Mouse (Mus musculus) heart, adult 18-20 months (tissue): ENCODE results near the gene Bzw2. TPM values are rescaled to one million over a fixed set of nuclear protein-coding genes. Genes with fewer than 3 reads are reported as not detected.

Experiments
- DNase-seq, 2 experiments: peaks; one replicate each; pipeline ENCODE4 v3.0.0; 2021 to 2022; ENCODE audit warnings: mixed read lengths in 1 of 2
- total RNA-seq, 2 experiments: library from RNA; stranded (reverse); gene quantifications; 2 replicates each; pipeline ENCODE4 v1.2.3; 2021

Gene Bzw2
- total RNA-seq, 2 experiments from 2014 or later, result 192 to 199 TPM

DNA sequence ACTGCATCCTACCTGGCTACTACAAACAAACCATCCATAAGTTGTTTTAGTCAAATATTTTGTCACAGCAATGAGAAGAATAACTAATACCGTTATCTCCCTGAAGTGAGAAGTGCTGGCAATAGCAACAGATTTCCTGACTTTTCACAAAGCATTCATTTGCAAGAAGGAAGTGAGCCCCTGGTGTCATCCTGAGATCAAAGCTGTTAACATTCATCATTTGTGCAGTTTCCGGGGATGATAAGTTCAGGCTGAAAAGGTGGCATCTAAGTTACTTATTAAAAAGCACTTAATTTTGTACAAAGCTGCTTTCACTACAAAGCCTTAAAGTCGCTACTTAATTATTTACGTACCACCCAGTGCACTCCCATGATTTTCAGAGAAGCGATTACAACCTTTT is 85.0 kb downstream of the Bzw2 start:
- DNase-seq, result no peak

DNA sequence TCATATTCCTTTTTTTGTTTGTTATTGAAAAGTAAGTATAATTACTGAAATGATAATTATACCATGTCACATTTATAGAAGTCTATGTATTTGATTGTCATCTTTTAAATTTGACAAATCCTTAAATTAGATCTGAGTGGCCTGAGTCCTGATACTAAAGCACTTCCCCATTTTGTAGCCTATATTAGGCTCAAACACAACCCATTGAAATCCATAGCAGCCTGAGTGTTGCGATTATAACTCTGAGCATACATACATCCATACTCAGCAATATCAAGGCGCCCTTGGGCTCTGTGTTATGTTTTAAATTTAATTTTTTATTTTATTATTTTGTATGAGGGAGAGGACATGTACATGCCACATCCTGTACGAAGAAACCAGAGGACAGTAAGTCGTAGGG is 87.6 kb downstream of the Bzw2 start:
- no peak for DNase-seq

DNA sequence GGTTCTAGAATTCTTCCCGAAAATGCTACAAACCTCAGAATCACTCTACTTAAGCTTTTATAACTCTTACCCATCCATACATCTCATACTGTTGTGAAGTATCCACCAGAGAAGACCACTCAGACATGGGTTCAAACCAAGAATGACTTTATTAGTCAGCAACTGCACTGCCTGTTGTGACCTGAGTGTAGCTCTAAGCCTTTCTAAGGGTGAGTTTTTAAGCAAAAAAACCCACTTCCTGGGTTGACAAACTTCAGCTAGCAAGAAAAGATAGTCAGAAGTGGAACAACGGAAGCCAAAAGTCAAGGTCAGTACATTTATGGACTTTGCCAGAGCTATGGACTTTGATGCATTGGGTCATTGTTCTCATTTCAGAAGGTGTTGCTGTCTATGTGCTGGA is 90.3 kb downstream of the Bzw2 start:
- DNase-seq, result no peak

- no peak for DNase-seq
Measured at GRCm38 (mm10) chr12:36065911-36066310, 92.0 kb downstream of the Bzw2 start.

- DNase-seq, result no peak
Measured at GRCm38 (mm10) chr12:36057699-36058098, 100.2 kb downstream of the Bzw2 start.

DNA sequence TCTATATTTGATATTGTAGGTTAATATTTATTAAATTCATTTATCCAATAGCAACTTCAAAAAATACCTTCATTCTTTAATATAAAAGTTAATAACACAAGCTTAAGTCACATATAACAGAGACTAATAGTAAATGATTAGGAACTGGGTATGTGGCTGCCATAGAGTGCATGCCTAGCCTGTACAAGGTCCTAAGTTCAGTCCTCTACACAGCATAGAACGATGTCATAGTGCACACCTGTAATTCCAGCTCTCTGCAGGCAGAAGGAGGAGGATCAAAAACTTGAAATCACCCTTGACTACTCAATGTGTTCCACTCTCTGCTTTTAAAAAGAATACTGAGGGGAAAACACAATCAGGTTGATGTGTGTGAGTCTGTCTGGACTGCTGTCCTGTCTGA is 107.6 kb downstream of the Bzw2 start:
- no peak for DNase-seq

- no peak for DNase-seq
Measured at GRCm38 (mm10) chr12:36047593-36047992, 110.3 kb downstream of the Bzw2 start.

GRCm38 (mm10) chr12:36046196-36046595 is 111.7 kb downstream of the Bzw2 start:
- DNase-seq, result no peak

- DNase-seq, result no peak
Measured at GRCm38 (mm10) chr12:36044691-36045090, 113.2 kb downstream of the Bzw2 start.

- peak; percentile 87 to 94 for DNase-seq
Measured at GRCm38 (mm10) chr12:36042348-36042778, 115.5 kb downstream of the Bzw2 start, which contains the start of gene Tspan13. Gene Tspan13 (minus strand): TSS chr12:36042500.

Other genes starting within 250 kb of the Bzw2 start
- under 1 TPM in 1 of 2 experiments, not detected in 1; 0.49 TPM for gene Agr3, start 232.5 kb downstream of the Bzw2 start, total RNA-seq
- gene Agr2, start 165.2 kb downstream of the Bzw2 start, total RNA-seq, result 1 to 10 TPM in 1 of 2 experiments, not detected in 1; 1.3 TPM
- gene Tspan13, start 115.6 kb downstream of the Bzw2 start, total RNA-seq, result 10 to 100 TPM; 34.9 to 46.1 TPM
- gene Ankmy2, start 966 bp downstream of the Bzw2 start, total RNA-seq, result 10 to 100 TPM; 12.7 to 14.6 TPM
- not detected for gene Lrrc72, start 95.3 kb upstream of the Bzw2 start, total RNA-seq
- gene Sostdc1, start 156.1 kb upstream of the Bzw2 start, total RNA-seq, result under 1 TPM; 0.37 to 0.41 TPM
- gene Ispd, start 223.4 kb upstream of the Bzw2 start, total RNA-seq, result 1 to 10 TPM; 4.9 to 5.7 TPM
- 1 to 10 TPM; 1.4 to 1.5 TPM for gene D630036H23Rik, start 224.1 kb upstream of the Bzw2 start, total RNA-seq